Mouse (Mus musculus) cerebellum, adult 9-11 months (tissue): ENCODE results near the gene Rpa1.
"Not testable (repeated sequence)": the region's sequence is repeated elsewhere in the genome, so short reads cannot be mapped to it uniquely, and the experiment has no call there.

ENCODE experiments used
- DNase-seq: peaks from one replicate; pipeline ENCODE4 v3.0.0; 2022

Gene Rpa1

DNA sequence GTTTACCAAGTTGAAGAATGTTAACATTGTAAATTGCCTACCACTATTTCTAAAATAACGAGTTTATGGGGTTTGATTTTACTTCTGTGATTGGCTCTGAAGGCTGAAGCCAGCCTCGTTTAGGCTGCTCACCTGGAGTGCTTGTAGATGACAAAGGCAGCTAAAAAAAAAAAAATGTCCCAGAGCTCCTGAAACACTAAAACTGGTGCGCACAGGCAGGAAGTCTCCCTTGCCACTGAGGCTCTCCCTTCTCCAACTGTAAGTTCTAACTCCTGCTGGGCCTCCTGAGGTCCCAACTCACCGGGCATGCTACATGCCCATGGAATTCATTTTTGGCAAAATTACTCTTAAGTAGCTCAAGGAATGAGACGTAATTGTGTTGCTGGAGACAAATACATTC lies 28.9 kb downstream of the Rpa1 start:
- DNase-seq = no peak

DNA sequence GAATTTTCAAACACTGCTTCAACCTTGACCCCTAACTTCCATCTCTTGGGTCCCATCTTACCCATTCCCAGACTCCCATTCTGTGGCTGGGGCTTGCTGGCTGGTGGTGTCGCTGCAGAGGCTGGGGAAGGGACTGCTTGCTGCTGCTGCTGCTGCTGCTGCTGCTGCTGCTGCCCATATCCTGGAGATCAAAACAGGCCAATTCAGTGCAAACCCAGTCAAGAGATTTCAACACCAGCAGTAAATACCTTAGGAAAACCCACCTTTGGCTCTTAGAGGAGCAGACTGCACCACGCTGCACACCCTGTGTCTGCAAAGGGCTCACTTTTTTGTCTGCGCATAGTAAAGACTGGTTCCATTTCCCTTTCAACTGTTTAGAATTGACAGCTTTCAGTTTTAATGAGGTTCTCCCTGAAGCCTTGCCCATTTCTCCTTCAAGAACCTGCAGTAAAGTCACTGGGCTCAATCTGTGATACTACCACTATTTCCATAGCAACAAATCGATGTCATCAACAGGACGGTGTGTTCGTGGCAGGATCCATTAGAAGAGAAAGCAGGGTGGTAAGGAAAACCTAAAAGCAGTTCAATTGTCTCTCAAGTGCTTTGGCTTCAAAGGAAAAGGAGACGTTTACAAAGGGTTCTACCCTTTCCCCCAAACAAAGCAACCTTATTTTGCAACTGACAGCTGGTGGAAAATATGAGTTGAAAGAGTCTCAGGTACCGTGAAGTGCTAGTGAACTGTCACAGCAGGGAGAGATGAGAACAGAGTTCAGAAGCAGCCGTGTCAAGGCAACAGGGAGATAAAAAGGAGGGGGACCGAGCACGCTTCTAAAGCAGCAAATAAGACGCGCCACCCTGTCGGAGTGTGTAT lies 29.5 kb downstream of the Rpa1 start:
- no peak for DNase-seq

DNA sequence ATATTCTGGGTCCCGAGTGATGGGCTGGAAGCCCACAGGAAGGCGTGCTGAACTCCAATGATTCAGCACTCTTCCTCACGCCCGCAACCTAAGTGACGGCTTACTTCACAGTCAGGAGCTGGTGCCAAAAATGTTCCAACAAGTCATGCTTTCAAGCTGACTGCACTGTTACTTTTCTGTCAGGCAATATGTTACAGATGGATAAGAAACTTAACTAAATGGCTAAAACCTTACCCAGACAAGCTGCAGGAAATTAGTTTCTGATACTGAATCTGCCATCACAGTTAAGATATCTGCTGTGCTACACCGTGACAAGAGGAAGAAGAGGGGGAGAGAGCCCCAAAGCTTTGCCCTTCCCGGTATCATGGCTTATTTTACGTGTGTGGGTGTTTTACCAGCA lies 34.3 kb downstream of the Rpa1 start:
- no peak for DNase-seq

- DNase-seq = no peak
Observed at GRCm38 (mm10) chr11:75311751-75312150, 36.4 kb downstream of the Rpa1 start.

DNA sequence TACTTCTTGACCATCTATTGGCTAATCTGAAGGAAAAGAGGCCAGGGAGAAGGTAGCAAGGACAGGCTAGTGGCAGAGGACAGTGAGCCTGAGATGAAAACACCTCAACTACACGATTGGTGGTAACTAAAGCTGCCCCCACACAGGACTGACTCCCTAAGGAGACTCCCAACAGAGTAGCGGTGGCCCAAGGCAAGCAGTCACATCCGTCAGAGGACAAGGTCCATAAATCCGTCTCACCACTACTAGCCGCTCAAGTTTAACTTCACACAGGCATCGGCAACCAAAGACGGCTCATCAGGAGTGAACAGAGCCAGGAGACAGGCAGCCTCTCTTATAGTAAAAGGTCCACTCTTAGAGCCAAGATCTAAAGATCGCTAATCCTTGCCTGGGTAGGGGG lies 37.3 kb downstream of the Rpa1 start:
- DNase-seq = no peak

DNA sequence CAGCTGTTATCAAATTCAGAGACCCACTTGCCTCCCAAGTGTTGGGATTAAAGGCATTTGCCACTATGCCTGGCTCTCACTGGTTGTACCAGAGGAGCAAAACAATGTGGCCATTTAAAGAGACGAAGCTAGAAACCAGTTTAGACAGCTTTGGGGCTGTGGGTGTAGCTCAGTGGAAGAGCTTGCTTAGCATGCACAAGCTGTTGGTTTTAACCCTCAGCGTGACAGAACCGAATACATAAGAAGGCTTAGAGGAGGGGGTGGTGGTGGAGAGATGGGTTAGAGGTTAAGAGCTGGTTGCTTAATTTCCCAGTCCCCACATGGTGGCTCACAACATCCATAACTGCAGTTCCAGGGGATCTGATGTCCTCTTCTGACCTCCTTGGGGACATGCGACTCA lies 39.5 kb downstream of the Rpa1 start:
- no peak for DNase-seq

DNA sequence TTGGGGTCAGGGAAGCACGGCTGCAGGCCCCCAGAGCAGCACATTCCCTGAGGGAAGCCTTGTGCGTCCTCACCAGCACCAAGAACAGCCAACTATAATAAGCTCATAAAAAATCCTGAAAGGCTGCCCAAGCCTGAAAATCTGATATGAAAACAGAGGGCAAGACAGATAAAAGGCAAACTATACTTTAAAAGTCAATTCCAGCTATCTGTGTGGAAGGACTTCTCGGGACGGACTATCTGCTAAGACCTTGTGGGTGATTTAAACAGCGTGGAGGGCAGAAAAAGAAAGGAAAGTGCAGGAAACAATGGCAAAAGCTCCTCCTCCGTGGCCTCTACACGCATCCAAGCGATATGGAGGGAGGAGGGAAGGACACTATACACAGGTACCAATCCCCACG lies 43.3 kb downstream of the Rpa1 start:
- DNase-seq = no peak

- DNase-seq = no peak
Observed at GRCm38 (mm10) chr11:75300954-75301353, 47.2 kb downstream of the Rpa1 start.

DNA sequence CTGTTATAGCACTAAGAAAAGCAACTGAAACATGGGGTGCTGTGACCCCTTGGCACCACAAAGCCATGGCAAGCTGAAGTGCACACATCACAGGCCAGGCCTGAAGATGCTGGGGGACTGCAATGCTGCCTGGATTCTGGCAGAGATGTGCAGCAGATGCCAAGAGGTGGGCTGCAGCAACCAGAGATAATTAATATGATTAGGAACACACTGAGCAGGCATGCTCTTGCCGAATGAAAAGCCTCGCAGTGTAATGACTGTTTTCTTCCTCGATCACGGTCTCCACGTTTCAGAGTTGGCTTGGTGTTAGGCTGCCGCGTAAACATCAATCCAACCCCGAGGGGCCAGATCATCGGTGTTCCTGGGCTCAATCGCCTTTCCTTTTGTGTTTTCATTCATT lies 48.3 kb downstream of the Rpa1 start:
- no peak for DNase-seq

- DNase-seq = no peak
Observed at GRCm38 (mm10) chr11:75298491-75298890, 49.6 kb downstream of the Rpa1 start.

- DNase-seq = no peak
Observed at GRCm38 (mm10) chr11:75297631-75298030, 50.5 kb downstream of the Rpa1 start.

GRCm38 (mm10) chr11:75296406-75297005 lies 51.6 kb downstream of the Rpa1 start:
- DNase-seq = no peak

DNA sequence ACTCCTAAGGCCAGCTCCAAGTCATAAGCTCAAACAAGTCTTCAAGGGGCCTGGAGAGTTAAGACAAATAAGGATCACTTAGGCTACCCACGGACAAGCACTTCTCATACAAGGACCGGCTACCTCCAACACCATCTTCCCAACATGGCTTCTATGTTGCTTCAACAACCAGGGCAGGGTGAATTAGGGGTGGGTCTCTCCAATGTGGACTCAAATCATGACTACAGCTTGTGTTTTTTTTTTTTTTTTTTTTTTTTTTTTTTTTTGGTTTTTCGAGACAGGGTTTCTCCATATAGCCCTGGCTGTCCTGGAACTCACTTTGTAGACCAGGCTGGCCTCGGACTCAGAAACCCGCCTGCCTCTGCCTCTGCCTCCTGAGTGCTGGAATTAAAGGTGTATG lies 52.6 kb downstream of the Rpa1 start:
- DNase-seq = not testable (repeated sequence)

- DNase-seq = no peak
Observed at GRCm38 (mm10) chr11:75294862-75295261, 53.3 kb downstream of the Rpa1 start.

DNA sequence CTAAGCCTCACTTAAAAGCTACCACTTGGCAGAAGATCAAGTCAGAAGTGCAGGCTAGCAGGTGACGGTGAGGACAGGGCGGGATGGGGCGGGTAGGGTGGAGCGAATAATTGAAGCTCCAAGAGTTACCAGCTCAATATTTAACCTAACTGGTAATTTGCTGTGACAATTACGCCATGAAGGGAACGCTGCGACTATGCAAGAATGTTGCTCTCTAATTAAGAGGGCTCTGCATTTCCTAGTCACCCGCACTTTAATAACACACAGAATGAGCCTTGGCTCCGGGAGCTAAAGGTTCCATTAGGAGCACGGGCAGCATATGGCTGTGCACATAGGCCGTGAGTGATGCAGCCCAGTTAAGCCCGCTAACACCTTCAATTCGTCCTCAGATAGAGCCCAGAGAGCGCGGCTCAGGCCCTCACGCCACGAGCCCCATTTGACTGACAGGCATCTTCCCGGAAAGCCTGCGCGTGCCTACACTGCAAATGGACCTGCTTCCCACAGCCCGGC lies 54.2 kb downstream of the Rpa1 start:
- no peak for DNase-seq

DNA sequence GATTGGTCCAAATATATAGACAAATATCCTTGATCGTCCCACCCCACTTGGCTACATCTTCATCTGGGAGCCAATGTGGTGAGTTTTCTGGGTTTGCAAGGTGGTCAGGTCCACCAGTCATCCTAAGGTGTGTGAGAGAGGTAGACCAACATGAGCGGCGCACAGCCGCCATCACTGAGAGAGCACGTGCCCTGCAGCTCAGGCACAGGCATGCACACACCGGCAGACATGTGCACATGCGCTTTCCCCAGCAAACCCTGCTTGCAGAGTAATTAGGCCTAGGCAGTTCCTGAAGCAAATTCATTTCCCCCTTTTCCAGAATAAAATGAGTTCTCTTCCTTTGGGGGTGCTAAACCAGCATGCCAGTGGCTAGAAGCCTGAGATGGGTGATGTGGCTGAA lies 55.8 kb downstream of the Rpa1 start:
- no peak for DNase-seq

DNA sequence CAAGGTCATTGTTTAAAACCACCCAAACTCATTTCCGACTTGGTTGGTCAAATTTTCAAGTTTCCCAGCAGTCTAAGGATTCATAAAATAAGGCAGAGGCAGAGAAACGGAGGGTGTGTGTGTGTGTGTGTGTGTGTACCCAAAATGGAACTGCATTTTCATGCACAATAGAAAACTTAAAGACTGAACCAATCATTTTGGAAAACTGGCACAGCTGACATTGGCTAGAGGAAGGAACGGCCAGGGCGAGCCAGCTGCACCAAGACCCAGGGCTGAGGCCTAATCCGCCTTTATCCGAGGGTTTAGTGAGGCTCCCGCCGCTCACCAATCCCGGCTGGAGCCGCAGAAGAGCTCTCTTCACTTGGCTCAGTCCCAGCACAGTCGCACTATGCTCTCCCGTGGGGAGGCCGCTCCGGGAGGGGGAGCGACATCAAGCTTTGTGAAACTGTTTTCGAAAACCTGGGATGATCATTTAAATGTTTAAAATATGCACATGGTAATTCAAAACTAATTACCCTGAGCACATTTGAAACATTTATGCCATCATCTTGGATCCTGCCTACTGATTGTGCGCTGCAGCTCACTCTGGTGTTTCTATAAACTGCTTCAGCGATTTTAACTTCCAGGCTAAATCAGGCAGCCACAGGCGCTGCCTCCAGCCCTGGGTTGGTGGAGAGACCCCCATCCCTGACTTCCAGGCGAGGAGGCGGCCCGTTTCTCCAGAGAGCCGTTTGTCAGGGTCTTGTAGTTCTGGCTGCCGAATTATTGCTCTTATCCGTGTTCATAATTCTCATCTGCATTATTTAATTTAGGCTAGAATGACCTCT lies 56.5 kb downstream of the Rpa1 start:
- DNase-seq = no peak

- peak; percentile 87 for DNase-seq
Observed at GRCm38 (mm10) chr11:75290566-75291271, 57.4 kb downstream of the Rpa1 start.

- no peak for DNase-seq
Observed at GRCm38 (mm10) chr11:75289120-75289519, 59.0 kb downstream of the Rpa1 start.

GRCm38 (mm10) chr11:75288517-75288916 lies 59.6 kb downstream of the Rpa1 start:
- DNase-seq = no peak

- no peak for DNase-seq
Observed at GRCm38 (mm10) chr11:75287940-75288339, 60.2 kb downstream of the Rpa1 start.

DNA sequence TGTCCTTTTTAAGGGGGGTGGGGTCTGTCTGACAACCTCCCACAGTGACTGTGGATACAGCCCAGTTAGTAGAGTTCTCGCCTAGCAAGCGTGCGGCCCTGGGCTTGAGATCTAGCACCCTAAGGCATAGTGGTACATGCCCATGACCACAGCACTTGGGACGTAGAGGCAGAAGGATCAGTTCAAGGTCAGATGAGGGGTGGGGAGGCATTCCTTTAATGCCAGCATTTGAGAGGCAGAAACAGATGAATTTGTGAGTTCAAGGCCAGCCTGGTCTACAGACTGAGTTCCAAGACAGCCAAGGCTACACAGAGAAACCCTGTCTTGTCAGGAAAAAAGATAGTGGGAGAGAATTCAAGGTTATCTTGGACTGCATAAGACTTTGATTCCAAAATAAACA lies 61.3 kb downstream of the Rpa1 start:
- DNase-seq = no peak
